Mouse (Mus musculus) intestine, embryonic 14.5 days (tissue): ENCODE measurements around the gene Tmbim4. TPM values are rescaled to one million over a fixed set of nuclear protein-coding genes. Genes with fewer than 3 reads are reported as not detected.

ENCODE experiments used
- ATAC-seq: fragments of 200-750 bp; cut with Nextera tagmentation; replicated peaks from 2 replicates; pipeline ENCODE4 v1.8.0; 2017; ENCODE audit warnings: low read depth, moderate number of reproducible peaks, moderate TSS enrichment, moderate library complexity; ENCODE audit not compliant: low FRiP score, low TSS enrichment
- DNase-seq: peaks from one replicate; pipeline ENCODE4 v3.0.0-alpha.2; 2018; ENCODE audit warnings: low spot score
- H3K27ac ChIP-seq: fragments of 300-500 bp; sonication (generic); 2 replicates; pipeline ENCODE4 v1.5.1; 2014; ENCODE audit warnings: low read depth, mild to moderate bottlenecking, control low read depth
- H3K27me3 ChIP-seq: fragments of 300-500 bp; sonication (generic); replicated peaks from 2 replicates; pipeline ENCODE4 v1.6.1; 2014; ENCODE audit warnings: low read length, control low read depth; ENCODE audit not compliant: control insufficient read depth, insufficient read depth
- H3K36me3 ChIP-seq: fragments of 300-500 bp; sonication (generic); 2 replicates; pipeline ENCODE4 v1.6.1; 2014; ENCODE audit warnings: low read length, control low read depth; ENCODE audit not compliant: control insufficient read depth, insufficient read depth
- H3K4me1 ChIP-seq: fragments of 300-500 bp; sonication (generic); replicated peaks from 2 replicates; pipeline ENCODE4 v1.6.1; 2014; ENCODE audit warnings: low read length, control low read depth, mixed read lengths; ENCODE audit not compliant: control insufficient read depth, insufficient read depth
- H3K4me2 ChIP-seq: fragments of 300-500 bp; sonication (generic); 2 replicates; pipeline ENCODE4 v1.6.1; 2014; ENCODE audit warnings: low read length
- H3K4me3 ChIP-seq: fragments of 300-500 bp; sonication (generic); 2 replicates; pipeline ENCODE4 v1.5.1; 2014; ENCODE audit warnings: low read depth, low read length, control low read depth, mixed read lengths
- H3K9ac ChIP-seq: fragments of 300-500 bp; sonication (generic); 2 replicates; pipeline ENCODE4 v1.6.1; 2014; ENCODE audit warnings: mild to moderate bottlenecking, low read length
- H3K9me3 ChIP-seq: fragments of 300-500 bp; sonication (generic); 2 replicates; pipeline ENCODE4 v1.6.1; 2016; ENCODE audit warnings: low read length, control low read depth; ENCODE audit not compliant: control insufficient read depth
- WGBS: fragments of 180-500 bp; shearing (Covaris S2); extraction: QIAGEN DNeasy Blood & Tissue Kit; methylation state at CpG from one replicate; pipeline ENCODE4 v1.1.7; 2014; 5-methylcytosine and 5-hydroxymethylcytosine counted together
- polyA plus RNA-seq: library from polyadenylated mRNA; unstranded; fragments of >200 nt; fragmentation: Nextera tagmentation; extraction: Ambion mirVana; gene quantifications from 2 replicates; pipeline ENCODE4 v1.2.1, GENCODE M21; 2014

Tmbim4 gene
- polyA plus RNA-seq, 1 experiment from 2014 or later: 104 TPM

- no peak for ATAC-seq
- WGBS: 71% methylated on average over 11 of the region's 11 CpGs
- Histone ChIP-seq H3K9me3 (no peaks in the 10 kb centered on the region), H3K4me1 (no peaks in the 10 kb centered on the region), H3K4me3 (no peak overlapping the region), H3K27ac (no peak overlapping the region), H3K9ac (no peak overlapping the region), H3K36me3 (no peaks in the 10 kb centered on the region), H3K4me2 (no peak overlapping the region), H3K27me3 (no peaks in the 10 kb centered on the region)
- DNase-seq: no peak
These were observed 12.1 kb upstream of the Tmbim4 start for GRCm38 (mm10) chr10:120189276-120189675.

GRCm38 (mm10) chr10:120189782-120190181 lies 11.6 kb upstream of the Tmbim4 start:
- no peak overlapping the region for H3K4me2 ChIP-seq
- no peak overlapping the region for H3K9ac ChIP-seq
- H3K36me3 ChIP-seq: no peaks in the 10 kb centered on the region
- 49% methylated on average over 6 of the region's 6 CpGs for WGBS
- no peak for ATAC-seq
- no peaks in the 10 kb centered on the region for H3K27me3 ChIP-seq
- no peaks in the 10 kb centered on the region for H3K4me1 ChIP-seq
- no peaks in the 10 kb centered on the region for H3K9me3 ChIP-seq
- no peak overlapping the region for H3K4me3 ChIP-seq
- no peak for DNase-seq
- no peak overlapping the region for H3K27ac ChIP-seq

- no peaks in the 10 kb centered on the region for H3K36me3 ChIP-seq
- H3K27ac ChIP-seq: no peak overlapping the region
- H3K9ac ChIP-seq: no peak overlapping the region
- ATAC-seq (no peak), DNase-seq (no peak)
- WGBS: 83% methylated on average over 6 of the region's 6 CpGs
- H3K4me3 ChIP-seq: no peak overlapping the region
- H3K4me2 ChIP-seq: no peak overlapping the region
- H3K4me1 ChIP-seq: no peaks in the 10 kb centered on the region
- H3K9me3 ChIP-seq: no peaks in the 10 kb centered on the region
- H3K27me3 ChIP-seq: no peaks in the 10 kb centered on the region
These were observed 10.2 kb upstream of the Tmbim4 start for GRCm38 (mm10) chr10:120191165-120191564.

GRCm38 (mm10) chr10:120192278-120192677 lies 9.1 kb upstream of the Tmbim4 start:
- no peaks in the 10 kb centered on the region for H3K36me3 ChIP-seq
- H3K4me3 ChIP-seq: no peak overlapping the region
- WGBS: 76% methylated on average over 4 of the region's 4 CpGs
- H3K9ac ChIP-seq: no peak overlapping the region
- H3K27ac ChIP-seq: no peak overlapping the region
- no peaks in the 10 kb centered on the region for H3K4me1 ChIP-seq
- H3K27me3 ChIP-seq: no peaks in the 10 kb centered on the region
- H3K9me3 ChIP-seq: no peaks in the 10 kb centered on the region
- no peak overlapping the region for H3K4me2 ChIP-seq
- DNase-seq: no peak
- no peak for ATAC-seq

- no peaks in the 10 kb centered on the region for H3K4me1 ChIP-seq
- no peak overlapping the region for H3K4me2 ChIP-seq
- H3K27ac ChIP-seq: no peak overlapping the region
- no peaks in the 10 kb centered on the region for H3K9me3 ChIP-seq
- H3K36me3 ChIP-seq: no peaks in the 10 kb centered on the region
- WGBS: 91% methylated on average over 8 of the region's 8 CpGs
- H3K27me3 ChIP-seq: no peaks in the 10 kb centered on the region
- ATAC-seq (no peak), DNase-seq (no peak)
- H3K9ac ChIP-seq: no peak overlapping the region
- no peak overlapping the region for H3K4me3 ChIP-seq
These were observed 8.1 kb upstream of the Tmbim4 start for GRCm38 (mm10) chr10:120193255-120193654.

- no peak overlapping the region for H3K27ac ChIP-seq
- H3K4me3 ChIP-seq: no peak overlapping the region
- H3K4me2 ChIP-seq: no peak overlapping the region
- H3K4me1 ChIP-seq: no peaks in the 10 kb centered on the region
- DNase-seq: no peak
- H3K36me3 ChIP-seq: no peaks in the 10 kb centered on the region
- no peaks in the 10 kb centered on the region for H3K9me3 ChIP-seq
- peaks cover 10% of the 10 kb centered on the region for H3K27me3 ChIP-seq
- no peak overlapping the region for H3K9ac ChIP-seq
- WGBS: 78% methylated on average over 14 of the region's 14 CpGs
- no peak for ATAC-seq
These were observed 4.1 kb upstream of the Tmbim4 start for GRCm38 (mm10) chr10:120197061-120197835.

- peak within 1 kb of the TSS; percentile 94 for H3K4me2 ChIP-seq
- DNase-seq: peak; percentile 91
- WGBS: 2% methylated on average over 13 of the region's 13 CpGs
- peak within 1 kb of the TSS; percentile 61 for H3K4me3 ChIP-seq
- no peaks in the 10 kb centered on the region for H3K36me3 ChIP-seq
- H3K9ac ChIP-seq: peak within 1 kb of the TSS; percentile 37
- H3K27me3 ChIP-seq: peaks cover 10% of the 10 kb centered on the region
- no peaks in the 10 kb centered on the region for H3K9me3 ChIP-seq
- no peaks in the 10 kb centered on the region for H3K4me1 ChIP-seq
- H3K27ac ChIP-seq: no peak within 1 kb of the TSS
- no peak; the same call in 1 of the 2 replicates for ATAC-seq
These were observed 592 bp downstream of the Tmbim4 start, which contains the start of gene Irak3 for GRCm38 (mm10) chr10:120201961-120202402. Irak3 (minus strand) TSS chr10:120202130.

GRCm38 (mm10) chr10:120202467-120203250 lies 1.3 kb downstream of the Tmbim4 start:
- Histone ChIP-seq H3K36me3 (no peaks in the 10 kb centered on the region), H3K9me3 (no peaks in the 10 kb centered on the region), H3K27ac (no peak overlapping the region), H3K4me2 (no peak overlapping the region), H3K9ac (no peak overlapping the region), H3K27me3 (peaks cover 10% of the 10 kb centered on the region), H3K4me3 (no peak overlapping the region), H3K4me1 (no peaks in the 10 kb centered on the region)
- DNase-seq: no peak
- ATAC-seq: no peak
- 70% methylated on average over 16 of the region's 16 CpGs for WGBS
